Comparison of ENCODE assay signal across 23 mouse cellular contexts in the genomic region with DNA sequence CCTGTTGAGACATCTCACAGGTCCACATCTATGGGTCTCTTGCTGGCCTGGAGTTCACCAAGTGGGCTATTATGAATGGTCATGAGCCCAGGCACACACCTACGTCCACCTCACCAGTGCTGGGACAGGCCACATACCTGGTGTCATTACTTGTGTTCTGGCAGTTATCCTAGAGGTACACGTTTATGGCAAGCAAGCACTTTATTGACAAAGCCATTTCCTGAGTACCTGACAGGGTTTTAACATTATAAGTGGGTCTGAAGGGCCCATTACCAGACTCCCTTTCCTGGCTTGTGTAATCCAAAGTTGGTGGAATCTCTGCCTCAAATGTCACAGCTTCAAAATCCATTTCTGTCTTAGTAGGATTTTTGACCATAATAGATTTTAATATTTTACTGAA. TPM values are rescaled to one million over a fixed set of nuclear protein-coding genes. Genes with fewer than 3 reads are reported as not detected.
DNase-seq lines count a peak whose midpoint lies in the region; ATAC-seq lines count a peak whose summit lies in the region.
"Had no signal": no experiment of that assay in that cellular context is flagged by ENCODE, and none has a peak within 500 bp of the region (broad histone marks: within the 10 kb centered on the region; RNA-seq: fewer than 3 reads in every experiment).

No protein-coding gene starts in this region.

- 41% methylated on average over 2 of the region's 2 CpGs for WGBS in lung, embryonic 16.5 days

- H3K36me3 ChIP-seq in lung, embryonic 16.5 days (ENCODE audit: control insufficient read depth, insufficient read depth, low read length), result no peaks in the 10 kb centered on the region
- H3K36me3 ChIP-seq: embryonic facial prominence, embryonic 13.5 days; embryonic facial prominence, embryonic 15.5 days; forebrain, embryonic 10.5 days; forebrain, embryonic 12.5 days had no signal

- H3K4me1 ChIP-seq in lung, embryonic 16.5 days (replicated peaks; ENCODE audit: control insufficient read depth, insufficient read depth, low read length), result no peaks in the 10 kb centered on the region; the same call in 1 of the 2 replicates
- H3K4me1 ChIP-seq: embryonic facial prominence, embryonic 13.5 days; embryonic facial prominence, embryonic 15.5 days; forebrain, embryonic 10.5 days; forebrain, embryonic 12.5 days had no signal

- no peak overlapping the region for H3K4me2 ChIP-seq in lung, embryonic 16.5 days (ENCODE audit: low read depth, low read length)
- H3K4me2 ChIP-seq: embryonic facial prominence, embryonic 13.5 days; embryonic facial prominence, embryonic 15.5 days; forebrain, embryonic 12.5 days had no signal

- no peak overlapping the region for H3K4me3 ChIP-seq in lung, embryonic 16.5 days (ENCODE audit: low read length)
- H3K4me3 ChIP-seq: embryonic facial prominence, embryonic 13.5 days; embryonic facial prominence, embryonic 15.5 days; erythroblast, embryonic 14.5 days; forebrain, embryonic 10.5 days; forebrain, embryonic 12.5 days had no signal

- H3K9me3 ChIP-seq in lung, embryonic 16.5 days (ENCODE audit: control insufficient read depth, low read length), result no peaks in the 10 kb centered on the region
- H3K9me3 ChIP-seq: embryonic facial prominence, embryonic 13.5 days; embryonic facial prominence, embryonic 15.5 days; forebrain, embryonic 10.5 days; forebrain, embryonic 12.5 days had no signal

- peak; percentile 30 to 63 for DNase-seq in lung, adult 18-20 months
- no peak for DNase-seq in lung, postnatal 4 days
- DNase-seq in lung, postnatal 14 days, result no peak
- DNase-seq in lung, postnatal 25 days (ENCODE audit: low spot score), result peak; percentile 64
- DNase-seq in ovary, postnatal 14 days (ENCODE audit: low spot score), result no peak
- DNase-seq in thymus, adult 18-20 months, result no peak
- DNase-seq: adrenal gland, adult 2 months; adrenal gland, postnatal 10 days; adrenal gland, postnatal 25 days; cerebellum, adult 11 months; cerebellum, adult 18-20 months; cerebellum, adult 8-10 months; cerebellum, adult 9-11 months; cerebellum, postnatal 14 days; cerebellum, postnatal 36 days; embryo, embryonic 11 days had no signal

- no peak overlapping the region for H3K9ac ChIP-seq in lung, embryonic 16.5 days (ENCODE audit: low read length)
- H3K9ac ChIP-seq: embryonic facial prominence, embryonic 13.5 days; embryonic facial prominence, embryonic 15.5 days; forebrain, embryonic 12.5 days had no signal

- H3K27me3 ChIP-seq in lung, embryonic 16.5 days (ENCODE audit: control insufficient read depth, insufficient read depth, low read depth, low read length), result no peaks in the 10 kb centered on the region
- H3K27me3 ChIP-seq: embryonic facial prominence, embryonic 13.5 days; embryonic facial prominence, embryonic 15.5 days; forebrain, embryonic 12.5 days had no signal

- H3K27ac ChIP-seq in lung, embryonic 16.5 days (ENCODE audit: low read length), result no peak overlapping the region
- H3K27ac ChIP-seq: embryonic facial prominence, embryonic 13.5 days; embryonic facial prominence, embryonic 15.5 days; forebrain, embryonic 10.5 days; forebrain, embryonic 12.5 days had no signal

- peak; percentile 38; the same call in 1 of the 2 replicates for ATAC-seq in lung, embryonic 16.5 days (ENCODE audit: low read depth)
- ATAC-seq: forebrain, embryonic 14.5 days had no signal

RNA-seq across cellular contexts. Expression of a gene that starts 36.2 kb away (rescaled TPM):
- polyA plus RNA-seq in lung, embryonic 16.5 days (2015; fragmentation: Nextera tagmentation; extraction: Ambion mirVana), result 5.4 and 6.9 TPM in 2 replicates
- polyA plus RNA-seq: erythroblast, embryonic 14.5 days; forebrain, embryonic 12.5 days; forebrain, embryonic 14.5 days had no signal

Comparison
In these comparisons a context has a peak if more than half of its experiments do, and no peak if none do; other contexts are left out.
1. DNase-seq: peak in lung, adult 18-20 months (2 of 2) and lung, postnatal 25 days (single experiment); none in lung, postnatal 4 days (0 of 2), lung, postnatal 14 days (single experiment), ovary, postnatal 14 days (single experiment) and thymus, adult 18-20 months (0 of 2).